Mouse (Mus musculus) thymus, adult 2 months (tissue): ENCODE measurements around the gene Ank3.

Experiments
- CTCF ChIP-seq: fragments of 200-500 bp; IDR thresholded peaks from 2 replicates; pipeline ENCODE4 v1.5.1; 2012; ENCODE audit warnings: mild to moderate bottlenecking, control low read depth, low read length, moderate library complexity, borderline replicate concordance; ENCODE audit not compliant: control insufficient read depth, poor library complexity, insufficient read depth; ENCODE audit errors: extremely low read depth
- POLR2A ChIP-seq: fragments of 200-500 bp; IDR thresholded peaks from 2 replicates; pipeline ENCODE4 v1.6.1; 2012; ENCODE audit warnings: mild to moderate bottlenecking, low read length, control low read depth, moderate library complexity; ENCODE audit not compliant: control insufficient read depth, poor library complexity, insufficient read depth; ENCODE audit errors: extremely low read depth

- no peak for TF ChIP-seq POLR2A
- TF ChIP-seq CTCF: no peak
These were observed 606.3 kb downstream of the Ank3 start for GRCm38 (mm10) chr10:70004831-70005230.
